Mouse (Mus musculus): ENCODE data around the gene Dlg3.

Dlg3 gene

DNA sequence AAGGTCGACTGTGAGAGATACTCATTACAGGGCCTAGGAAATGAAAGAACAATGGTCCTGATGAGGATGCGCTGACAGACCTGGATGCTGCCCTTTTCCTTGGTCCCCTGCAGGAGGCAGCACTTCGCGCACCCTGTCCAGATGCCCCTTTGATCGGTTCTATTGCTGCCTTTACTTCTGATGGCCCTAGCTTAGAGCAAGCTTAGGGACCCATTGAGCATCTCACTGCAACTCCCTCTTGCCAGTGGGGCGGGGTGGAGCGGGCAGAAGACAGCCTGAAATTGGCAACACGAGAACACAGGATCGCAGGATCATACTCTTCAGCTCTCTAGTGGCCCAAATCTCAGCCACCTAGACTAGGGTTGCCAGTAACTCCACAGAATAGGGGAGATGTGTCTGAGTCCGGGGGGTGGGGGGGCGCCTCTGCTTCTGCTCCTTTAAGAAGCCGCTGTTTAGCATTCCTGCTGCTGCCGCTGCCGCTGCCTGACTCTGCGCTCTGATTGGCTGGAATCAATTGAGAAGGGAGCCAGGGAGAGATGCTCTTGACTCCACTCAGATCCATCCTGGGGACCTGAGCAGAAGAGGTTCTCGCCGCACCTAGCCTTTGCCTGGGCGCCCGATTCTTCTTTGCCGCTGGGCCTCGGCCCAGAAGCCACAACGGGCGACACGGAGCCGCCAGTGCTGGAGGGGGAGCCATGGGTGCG lies at the start of gene Dlg3:
Gene Dlg3 (plus strand): TSS at position 542 of the 704 bp plus-strand sequence.
- DNase-seq (ENCODE audit: low read depth in 2 of 2, low spot score in 2 of 2): peak in 1 of 2 experiments; percentile 15

DNA sequence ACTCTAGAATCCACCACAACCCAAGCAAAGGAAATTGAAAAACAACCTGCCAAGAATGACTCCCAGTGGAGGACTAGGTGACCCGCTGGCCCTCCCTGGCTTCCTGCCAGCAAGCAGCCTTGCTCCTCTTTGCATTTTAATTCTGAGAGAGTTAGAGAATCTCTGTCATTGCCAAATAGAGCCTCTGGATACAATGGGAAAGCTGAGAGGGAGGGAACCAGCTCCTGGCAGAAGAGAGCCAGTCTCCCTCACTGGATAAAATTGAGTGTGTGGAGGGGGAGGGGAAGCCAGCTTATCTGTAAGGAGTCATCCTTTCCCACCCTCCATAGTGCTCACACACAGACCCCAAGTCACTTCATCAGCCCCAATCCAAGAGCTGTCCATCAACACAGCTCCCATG lies 38.6 kb upstream of the Dlg3 start:
- no peak for DNase-seq (ENCODE audit: low read depth in 2 of 2, low spot score in 2 of 2)

DNA sequence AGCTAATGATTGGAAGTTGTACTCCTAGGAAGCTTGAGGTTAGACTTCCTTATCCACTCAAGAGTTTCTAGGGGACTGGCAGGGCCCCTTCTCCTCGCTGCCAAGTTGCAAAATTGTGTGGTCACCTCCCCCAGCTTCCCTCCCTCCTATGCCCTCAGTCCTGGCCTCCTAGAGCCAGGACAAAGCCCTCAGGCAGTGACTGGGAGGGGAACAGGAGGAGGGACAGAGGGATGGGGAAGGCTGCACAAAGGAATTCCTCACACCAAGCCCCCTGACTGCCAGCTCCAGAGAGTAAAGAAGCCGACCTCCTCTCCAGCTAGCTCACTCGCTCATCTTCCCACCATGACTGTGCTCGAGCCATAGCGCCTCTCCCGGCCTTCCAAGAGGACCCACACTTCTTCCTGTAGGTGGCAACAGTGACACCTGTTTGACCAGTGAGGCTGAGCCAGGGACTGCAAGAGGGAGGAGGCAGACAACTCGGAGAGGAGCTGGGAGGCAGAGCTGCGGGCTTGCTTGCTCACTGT lies 37.8 kb upstream of the Dlg3 start, which contains the start of gene Gdpd2:
Gene Gdpd2 (plus strand): TSS at position 209 of the 524 bp plus-strand sequence.
- DNase-seq (ENCODE audit: low read depth in 2 of 2, low spot score in 2 of 2): no peak

DNA sequence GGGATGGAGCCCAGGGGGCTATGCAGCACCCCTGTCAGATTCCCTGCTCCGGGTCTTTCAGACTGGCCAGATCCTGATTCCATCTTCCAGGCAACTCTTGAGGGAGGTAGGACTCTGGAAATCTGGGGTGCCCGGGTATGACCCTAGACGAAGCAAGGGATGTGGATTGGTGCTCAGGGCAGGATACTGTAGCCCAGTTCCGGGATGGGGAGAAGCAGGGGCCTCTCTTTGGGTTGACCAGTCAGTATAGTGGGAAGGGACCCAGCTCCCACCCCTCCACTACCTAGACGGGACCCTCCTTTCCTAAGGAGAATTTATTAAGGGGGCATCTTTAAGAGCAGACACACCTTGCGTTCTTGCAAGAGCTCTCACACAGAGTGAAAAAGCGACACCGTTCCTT lies 37.3 kb upstream of the Dlg3 start:
- DNase-seq (ENCODE audit: low read depth in 2 of 2, low spot score in 2 of 2): no peak

DNA sequence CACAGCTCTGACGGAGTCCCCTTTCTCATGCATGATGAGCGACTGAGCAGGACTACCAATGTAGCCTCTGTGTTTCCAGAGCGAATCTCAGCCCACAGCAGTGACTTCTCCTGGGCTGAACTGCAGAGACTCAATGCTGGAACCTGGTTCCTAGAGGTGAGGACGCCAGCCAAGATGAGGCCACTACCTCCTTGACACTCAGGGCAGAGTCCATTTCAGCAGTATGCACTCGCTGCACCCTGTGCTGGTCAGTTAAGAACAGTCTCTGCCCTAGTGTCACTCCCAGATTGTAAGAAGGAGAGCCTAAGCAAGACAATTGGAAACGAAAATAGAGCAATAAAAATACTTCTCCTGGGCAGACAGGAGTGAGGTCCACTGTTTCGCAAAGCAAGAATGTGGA lies 33.2 kb upstream of the Dlg3 start:
- DNase-seq (ENCODE audit: low read depth in 2 of 2, low spot score in 2 of 2): no peak

DNA sequence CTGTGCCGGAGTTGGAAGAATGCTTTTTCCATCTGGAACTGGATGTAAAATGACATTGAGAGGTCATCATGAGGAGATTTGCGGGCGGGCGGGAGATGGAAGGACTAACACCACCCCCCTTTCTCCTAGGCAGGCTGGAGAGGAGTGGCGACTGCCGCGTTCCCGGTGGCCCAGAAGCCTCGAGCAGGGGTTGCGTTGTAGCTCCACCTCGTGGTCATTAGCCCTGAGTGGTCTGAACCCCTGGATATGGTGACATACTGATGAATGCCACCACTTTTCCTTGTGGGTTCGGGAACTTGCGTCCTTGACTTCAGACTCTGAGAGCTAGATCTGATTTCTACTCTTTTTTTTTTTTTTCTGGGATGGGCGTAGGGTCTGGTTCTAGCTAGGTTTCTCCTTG lies 28.6 kb upstream of the Dlg3 start:
- no peak for DNase-seq (ENCODE audit: low read depth in 2 of 2, low spot score in 2 of 2)

DNA sequence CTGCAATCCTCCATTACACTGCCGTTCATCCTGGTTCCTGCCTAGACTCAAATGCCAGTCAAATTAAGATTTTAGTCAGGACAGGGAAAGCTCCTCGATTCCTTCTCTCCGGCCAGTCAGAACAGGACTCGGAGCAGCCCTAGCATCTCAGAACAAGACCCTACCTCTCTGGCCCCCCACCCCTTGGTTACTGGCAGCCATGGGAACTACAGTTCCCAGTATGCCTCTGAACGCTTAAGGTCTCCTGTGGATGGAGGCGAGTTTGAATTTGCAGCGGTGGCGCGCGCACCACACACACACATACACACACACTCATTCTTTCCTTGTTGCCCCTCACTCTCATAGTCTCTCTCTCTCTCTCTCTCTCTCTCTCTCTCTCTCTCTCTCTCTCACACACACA lies 28.1 kb upstream of the Dlg3 start:
- no peak for DNase-seq (ENCODE audit: low read depth in 2 of 2, low spot score in 2 of 2)

DNA sequence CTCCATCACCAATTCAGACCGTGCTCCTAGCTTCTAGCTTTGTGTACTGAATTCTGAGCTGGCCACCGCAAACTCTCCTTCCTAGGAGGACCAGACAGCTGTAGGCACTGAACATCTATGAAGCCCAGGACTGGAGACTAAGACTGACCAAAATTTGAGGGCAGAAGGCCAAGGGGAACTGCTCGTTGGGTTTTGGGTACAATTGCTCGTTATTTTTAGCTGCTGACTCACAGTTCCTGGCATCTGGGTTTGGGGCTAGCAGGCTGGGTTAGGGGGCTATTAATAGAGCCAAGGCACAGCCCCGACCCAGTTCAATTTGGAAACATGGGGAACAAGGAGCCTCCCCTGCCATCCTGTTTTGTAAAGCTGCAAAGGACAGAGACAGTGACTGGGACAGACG lies 26.7 kb upstream of the Dlg3 start:
- no peak for DNase-seq (ENCODE audit: low read depth in 2 of 2, low spot score in 2 of 2)

DNA sequence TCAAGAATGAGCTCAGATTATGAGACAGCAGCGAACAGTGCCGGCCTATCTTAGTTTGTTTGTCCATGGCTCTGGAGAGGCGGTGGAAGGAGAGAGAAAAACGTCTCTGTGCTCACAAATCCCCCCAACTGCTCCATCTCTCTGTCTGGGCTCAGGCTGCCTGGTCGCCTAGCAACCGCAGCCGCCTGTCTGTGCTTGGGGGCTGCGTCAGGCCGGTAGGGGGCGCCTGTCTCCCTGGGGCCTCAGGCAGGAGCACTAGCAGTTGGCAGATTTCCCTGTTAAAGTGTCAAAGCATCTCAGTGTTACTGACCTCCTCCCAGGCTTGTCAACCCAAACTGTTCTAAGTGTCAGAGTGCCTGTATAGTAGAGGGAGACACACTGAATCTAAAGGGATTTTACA lies 25.6 kb upstream of the Dlg3 start:
- peak; percentile 1 to 28 for DNase-seq (ENCODE audit: low read depth in 2 of 2, low spot score in 2 of 2)

DNA sequence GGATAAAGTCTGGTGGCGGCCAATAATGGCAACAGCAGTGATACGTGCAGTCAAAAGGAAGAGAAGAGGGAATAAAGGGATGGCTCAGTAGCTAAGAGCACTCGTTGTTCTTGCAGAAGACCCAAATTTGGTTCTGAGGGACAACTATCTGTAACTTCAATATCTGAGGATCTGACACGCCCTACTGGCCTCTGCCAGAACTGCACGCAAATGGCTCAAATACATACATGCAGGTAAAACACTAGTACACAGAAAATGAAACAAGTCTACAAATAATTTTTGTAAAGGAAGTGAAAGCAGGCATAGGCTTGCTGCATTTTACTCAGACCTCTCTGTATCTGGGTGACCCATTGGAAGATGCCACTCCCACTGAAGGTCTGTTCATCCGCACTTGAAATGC lies 1.7 kb upstream of the Dlg3 start:
- DNase-seq (ENCODE audit: low read depth in 2 of 2, low spot score in 2 of 2): no peak

DNA sequence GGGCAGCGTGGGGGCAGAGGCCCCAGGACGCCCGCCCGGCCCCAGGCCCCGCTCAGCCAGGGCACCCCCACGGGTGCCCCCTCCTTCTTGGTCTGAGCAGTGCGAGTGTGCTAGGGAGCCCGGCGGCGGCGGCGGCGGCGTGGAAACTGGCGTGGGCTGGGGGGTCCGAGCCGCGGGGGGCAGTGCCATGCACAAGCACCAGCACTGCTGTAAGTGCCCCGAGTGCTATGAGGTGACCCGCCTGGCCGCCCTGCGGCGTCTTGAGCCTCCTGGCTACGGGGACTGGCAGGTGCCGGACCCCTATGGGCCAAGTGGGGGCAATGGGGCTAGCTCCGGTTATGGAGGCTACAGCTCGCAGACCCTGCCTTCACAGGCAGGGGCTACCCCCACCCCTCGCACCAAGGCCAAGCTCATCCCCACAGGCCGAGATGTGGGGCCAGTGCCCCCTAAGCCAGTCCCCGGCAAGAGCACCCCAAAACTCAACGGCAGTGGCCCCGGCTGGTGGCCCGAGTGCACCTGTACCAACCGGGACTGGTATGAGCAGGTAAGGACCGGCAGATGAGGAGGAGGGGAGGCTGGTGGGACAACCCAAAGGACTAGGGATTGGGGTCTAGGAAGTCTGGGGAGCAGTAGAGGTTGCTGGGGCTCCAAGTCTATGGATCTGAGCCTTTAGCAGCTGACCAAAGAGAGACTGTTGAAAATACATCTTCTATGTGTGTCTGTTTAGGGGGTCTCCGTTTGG lies 534 bp downstream of the Dlg3 start:
- DNase-seq (ENCODE audit: low read depth in 2 of 2, low spot score in 2 of 2): no peak

DNA sequence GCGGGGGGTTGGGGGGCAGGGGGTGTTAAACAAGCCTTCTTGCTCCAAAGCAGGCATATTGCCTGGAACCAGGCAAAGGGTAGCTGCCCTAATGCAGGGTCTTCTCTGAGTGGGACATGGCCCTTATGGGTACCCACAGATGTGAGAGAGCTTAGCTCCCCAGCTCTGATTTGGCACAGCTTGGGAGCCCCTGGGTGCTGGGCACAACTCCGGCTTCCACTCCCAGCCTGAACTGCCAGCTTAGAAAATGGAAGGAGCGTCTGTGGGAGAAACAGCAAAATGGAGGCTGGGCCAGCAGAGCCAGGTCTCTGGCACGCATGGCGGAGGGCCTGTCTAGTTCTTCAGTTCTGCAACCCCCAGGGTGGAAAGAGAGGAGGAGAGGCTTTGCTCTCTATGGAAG lies 1.8 kb downstream of the Dlg3 start:
- DNase-seq (ENCODE audit: low read depth in 2 of 2, low spot score in 2 of 2): no peak

DNA sequence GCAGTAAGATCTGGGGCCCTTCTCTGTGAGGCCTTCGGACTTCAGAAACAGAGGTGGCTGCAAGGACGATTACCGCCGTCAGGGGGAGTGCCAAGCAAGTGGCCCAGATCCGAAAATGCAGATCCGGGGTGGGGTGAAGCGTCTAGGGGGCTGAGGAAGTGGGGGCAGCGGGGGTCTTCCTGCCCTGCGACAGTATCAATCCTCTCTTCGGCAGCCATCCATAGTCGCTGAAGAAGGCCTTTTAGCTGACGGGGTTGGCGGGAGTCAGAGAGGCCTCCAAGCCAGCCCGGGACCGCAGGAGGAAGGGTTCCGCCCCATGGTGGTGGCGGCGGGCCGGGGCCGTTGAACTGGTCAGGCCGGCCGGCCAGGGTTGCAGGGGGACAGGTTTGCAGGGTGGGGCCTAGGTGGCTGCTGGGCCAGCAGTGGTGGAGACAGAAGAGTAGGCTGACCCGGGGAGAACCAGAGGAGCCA lies 6.9 kb downstream of the Dlg3 start:
- peak; percentile 33 to 62 for DNase-seq (ENCODE audit: low read depth in 2 of 2, low spot score in 2 of 2)

DNA sequence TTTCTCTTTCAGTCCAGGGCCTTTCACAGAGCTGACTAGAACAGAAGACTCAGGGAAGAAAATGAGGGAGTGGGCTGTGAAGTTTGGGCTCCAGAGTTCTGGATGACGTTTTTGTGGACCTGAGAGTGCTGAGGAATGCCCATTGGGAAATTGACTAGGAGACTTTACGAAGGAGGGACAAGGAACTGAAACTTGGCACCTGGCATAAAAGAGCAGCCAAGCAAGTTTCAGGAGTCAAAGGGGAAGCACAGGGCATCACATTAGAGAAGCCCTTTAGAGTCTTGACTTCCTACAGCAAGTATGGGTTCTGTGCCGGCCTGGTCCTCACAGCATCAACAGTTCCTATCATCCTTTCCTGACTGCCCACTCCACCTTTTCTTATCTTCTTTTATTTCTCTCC lies 7.9 kb downstream of the Dlg3 start:
- no peak for DNase-seq (ENCODE audit: low read depth in 2 of 2, low spot score in 2 of 2)

DNA sequence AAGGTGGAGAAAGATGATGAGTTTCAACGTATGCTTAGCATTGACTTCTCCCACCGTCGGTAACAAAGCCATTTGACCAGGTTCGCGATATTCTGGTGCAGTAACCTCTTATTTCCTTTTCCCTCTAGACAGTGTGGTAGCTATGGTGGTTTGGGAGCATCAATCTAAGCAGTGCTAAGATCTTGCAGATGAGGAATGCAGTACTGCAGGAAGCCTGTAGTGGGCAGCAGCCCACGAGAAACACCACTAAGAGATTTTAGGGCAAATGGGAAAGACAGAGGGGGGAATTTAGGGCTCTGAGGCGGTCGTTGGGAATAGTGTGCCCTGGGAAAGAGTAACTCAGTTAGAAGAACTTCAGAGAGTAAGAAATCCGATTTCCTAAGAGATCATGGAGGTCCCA lies 9.0 kb downstream of the Dlg3 start:
- peak in 1 of 2 experiments; percentile 52 for DNase-seq (ENCODE audit: low read depth in 2 of 2, low spot score in 2 of 2)

DNA sequence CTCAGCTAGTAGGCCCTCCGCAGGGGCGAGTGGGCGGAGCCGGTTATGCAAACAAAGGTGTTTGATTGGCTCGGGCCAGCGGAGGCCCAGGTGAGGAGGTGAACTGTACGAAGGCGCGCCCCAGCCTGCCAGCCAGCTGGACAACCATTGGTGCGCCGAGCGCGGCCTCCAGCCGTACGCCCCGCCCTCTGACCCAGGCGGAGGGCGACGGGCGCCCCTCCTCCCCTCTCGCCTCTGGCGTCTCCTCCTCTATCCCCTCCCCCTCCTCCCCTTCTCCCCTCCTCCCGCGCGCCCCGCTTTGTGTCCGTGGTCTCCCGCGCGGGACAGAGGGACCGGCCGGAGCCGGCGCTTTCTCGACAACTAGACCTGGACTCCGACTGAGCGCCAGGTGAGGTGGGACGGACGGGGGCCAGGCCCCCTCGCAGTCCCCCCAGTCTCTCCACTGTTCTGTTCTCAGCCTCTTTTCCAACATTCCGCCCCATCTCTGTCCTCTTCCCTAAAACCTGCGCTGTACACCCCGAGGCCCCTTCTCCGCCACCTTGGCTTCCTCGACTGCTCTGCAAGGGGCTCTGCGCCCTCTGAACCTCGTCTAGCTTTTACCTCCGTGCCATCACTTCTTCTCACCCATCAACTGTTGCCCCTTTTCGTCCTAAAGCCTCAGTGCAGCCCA lies 9.6 kb downstream of the Dlg3 start:
- DNase-seq (ENCODE audit: low read depth in 2 of 2, low spot score in 2 of 2): peak; percentile 25 to 42

DNA sequence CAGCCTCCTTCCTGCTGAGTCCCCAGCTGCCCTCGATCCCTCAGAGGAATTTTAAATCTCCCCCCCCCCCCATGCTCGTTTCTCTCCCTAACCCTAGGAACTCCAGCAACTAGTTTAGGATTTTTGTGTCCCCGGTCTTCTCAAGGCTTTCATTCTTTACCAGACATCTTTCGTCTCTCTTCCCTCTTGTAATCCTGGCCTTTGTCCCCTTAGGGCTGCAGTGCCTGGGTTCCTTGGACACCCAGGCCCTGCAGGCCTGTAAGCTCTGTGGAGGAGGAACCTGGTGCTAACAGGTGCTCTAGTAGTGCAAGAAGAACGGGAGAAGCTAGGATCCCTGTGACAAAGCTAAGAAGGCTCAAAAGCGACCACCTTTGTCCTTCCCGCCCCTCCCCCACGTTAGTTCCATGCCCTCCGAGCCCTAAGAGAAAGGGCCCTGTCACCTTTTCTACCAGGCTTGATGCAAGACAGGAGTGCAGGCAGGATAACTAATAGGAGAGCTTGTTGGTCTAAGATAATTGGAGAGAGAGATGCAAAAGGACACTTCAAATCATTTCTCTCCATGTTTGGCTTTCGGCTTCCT lies 10.2 kb downstream of the Dlg3 start:
- no peak for DNase-seq (ENCODE audit: low read depth in 2 of 2, low spot score in 2 of 2)

DNA sequence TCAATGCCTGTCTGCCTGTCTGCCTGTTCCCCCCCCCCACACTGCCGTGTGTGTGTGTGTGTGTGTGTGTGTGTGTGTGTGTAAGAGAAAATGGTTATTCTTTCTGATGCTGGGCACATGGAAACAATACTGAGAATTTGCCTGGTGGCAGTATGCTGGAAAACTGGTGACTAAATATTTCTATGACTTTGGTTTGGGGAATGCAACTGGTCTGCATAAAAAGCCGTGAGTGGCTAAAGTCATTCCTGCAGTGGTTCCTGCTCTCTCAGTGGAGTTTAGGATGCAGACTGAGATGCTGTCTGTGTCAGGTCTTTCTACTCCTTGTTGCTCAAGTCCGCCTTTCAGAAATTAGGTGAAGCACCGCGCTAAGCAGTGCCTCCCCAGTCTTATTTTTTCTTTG lies 10.9 kb downstream of the Dlg3 start:
- no peak for DNase-seq (ENCODE audit: low read depth in 2 of 2, low spot score in 2 of 2)

DNA sequence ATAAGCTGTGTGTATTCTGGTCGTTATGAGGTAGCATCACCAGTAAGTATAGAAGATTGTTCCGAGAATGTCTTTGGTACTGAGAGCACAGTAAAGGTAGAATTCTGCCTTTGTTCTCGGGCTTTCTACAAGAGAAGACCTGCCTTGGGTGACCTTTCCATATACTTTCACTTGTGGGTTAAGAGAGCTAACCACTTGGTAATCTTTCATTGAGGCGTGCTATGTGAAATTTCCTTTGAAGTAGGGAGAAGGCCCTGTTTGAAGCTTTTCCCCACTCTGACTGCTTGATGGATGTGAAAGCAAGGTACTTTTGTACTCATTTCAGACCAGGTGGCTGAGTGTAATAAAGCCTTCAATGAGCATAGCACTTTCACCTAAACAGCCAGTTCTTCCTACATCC lies 21.8 kb downstream of the Dlg3 start:
- DNase-seq (ENCODE audit: low read depth in 2 of 2, low spot score in 2 of 2): peak in 1 of 2 experiments; percentile 20

DNA sequence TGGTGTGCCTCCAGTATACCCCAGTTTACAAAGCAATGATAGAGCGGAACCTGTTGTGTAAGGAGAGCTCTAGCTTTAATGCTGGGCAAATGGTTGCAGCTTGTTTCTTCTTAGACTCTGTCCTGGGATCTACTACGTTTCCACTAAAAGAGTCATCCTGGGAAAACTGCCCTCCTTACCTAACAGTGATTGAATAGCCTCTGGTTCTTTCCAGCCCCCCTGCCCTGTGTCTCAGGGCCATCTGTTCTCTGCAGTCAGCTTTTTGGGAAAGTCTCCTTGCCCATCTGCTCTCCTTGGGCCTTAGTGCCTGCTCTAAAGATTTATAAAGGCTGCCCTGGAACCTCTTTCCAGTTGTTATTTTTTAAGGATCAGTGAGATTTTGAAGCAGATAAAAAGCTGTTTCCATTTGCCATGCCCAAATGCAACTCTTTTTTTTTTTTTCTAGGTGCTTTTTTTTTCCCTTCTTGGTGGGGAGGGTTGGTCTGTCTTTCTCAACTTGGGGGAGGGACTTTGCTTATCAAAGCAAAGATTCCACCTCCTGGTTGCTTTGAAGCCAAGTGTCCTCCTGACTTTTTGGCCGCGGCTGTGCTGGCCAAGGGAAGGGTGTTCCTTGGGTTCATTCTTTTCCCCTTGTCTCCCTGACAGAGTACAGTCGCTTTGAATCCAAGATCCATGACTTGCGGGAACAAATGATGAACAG lies 28.7 kb downstream of the Dlg3 start:
- DNase-seq (ENCODE audit: low read depth in 2 of 2, low spot score in 2 of 2): no peak

DNA sequence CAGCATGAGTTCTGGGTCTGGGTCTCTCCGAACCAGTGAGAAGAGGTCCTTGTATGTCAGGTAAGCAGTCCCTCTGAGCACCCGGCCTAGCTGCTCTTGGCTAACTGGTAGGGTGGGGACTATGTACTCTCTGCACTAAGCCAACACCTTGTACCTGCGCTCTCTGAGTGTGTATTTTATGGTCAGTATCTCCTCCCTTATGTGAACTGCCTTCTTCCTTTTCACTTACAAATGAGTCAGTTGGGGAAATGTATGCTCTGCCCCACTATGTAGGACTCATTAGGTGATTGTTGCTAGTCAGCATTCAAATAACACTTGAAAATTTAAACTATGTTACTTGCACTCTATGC lies 29.2 kb downstream of the Dlg3 start:
- no peak for DNase-seq (ENCODE audit: low read depth in 2 of 2, low spot score in 2 of 2)

All from CD8-positive naive resting alpha-beta T cell, adult 2 months (primary cell).